In genomic region chr4:150555783-150556182, GRCm38 (mm10) we compare ENCODE assay signal across 8 mouse cellular contexts.
DNase-seq lines count a peak whose midpoint lies in the region; ATAC-seq and TF ChIP-seq lines count a peak whose summit lies in the region.

No protein-coding gene starts in this region.

- H3K27me3 ChIP-seq in kidney, embryonic 15.5 days: no peaks in the 10 kb centered on the region
- H3K27me3 ChIP-seq in hindbrain, embryonic 12.5 days: no peaks in the 10 kb centered on the region
- H3K27me3 ChIP-seq in midbrain, postnatal 0 days (ENCODE audit: insufficient read depth, low read length): no peaks in the 10 kb centered on the region

- H3K27ac ChIP-seq in kidney, embryonic 15.5 days: peak overlapping the region; percentile 87
- peak overlapping the region; percentile 94 for H3K27ac ChIP-seq in hindbrain, embryonic 12.5 days
- peak overlapping the region; percentile 86 for H3K27ac ChIP-seq in midbrain, postnatal 0 days (ENCODE audit: low read depth, low read length)

- ATAC-seq in kidney, embryonic 15.5 days (replicated peaks; ENCODE audit: low FRiP score): no peak
- no peak for ATAC-seq in hindbrain, embryonic 12.5 days (ENCODE audit: low FRiP score)
- no peak for ATAC-seq in midbrain, postnatal 0 days (ENCODE audit: low FRiP score)

- peak; percentile 33; the same call in 1 of the 2 replicates for TF ChIP-seq CTCF in midbrain, postnatal 0 days (IDR thresholded peaks at IDR 0.05)

- H3K36me3 ChIP-seq in kidney, embryonic 15.5 days: peaks cover 11% of the 10 kb centered on the region
- H3K36me3 ChIP-seq in hindbrain, embryonic 12.5 days: no peaks in the 10 kb centered on the region
- no peaks in the 10 kb centered on the region for H3K36me3 ChIP-seq in midbrain, postnatal 0 days (ENCODE audit: insufficient read depth, low read length)

- H3K9ac ChIP-seq in kidney, embryonic 15.5 days: no peak overlapping the region
- H3K9ac ChIP-seq in hindbrain, embryonic 12.5 days: peak overlapping the region; percentile 28; the same call in 1 of the 2 replicates
- no peak overlapping the region for H3K9ac ChIP-seq in midbrain, postnatal 0 days (replicated peaks; ENCODE audit: low read length, poor library complexity, severe bottlenecking)

- peaks cover 39% of the 10 kb centered on the region for H3K4me1 ChIP-seq in kidney, embryonic 15.5 days
- peaks cover 30% of the 10 kb centered on the region for H3K4me1 ChIP-seq in hindbrain, embryonic 12.5 days
- peaks cover 11% of the 10 kb centered on the region for H3K4me1 ChIP-seq in midbrain, postnatal 0 days (ENCODE audit: insufficient read depth, low read length)

- no peak overlapping the region for H3K4me3 ChIP-seq in kidney, embryonic 15.5 days (replicated peaks)
- no peak overlapping the region for H3K4me3 ChIP-seq in hindbrain, embryonic 12.5 days
- no peak overlapping the region for H3K4me3 ChIP-seq in midbrain, postnatal 0 days (ENCODE audit: low read depth, low read length)

- H3K4me2 ChIP-seq in kidney, embryonic 15.5 days: peak overlapping the region; percentile 45; the same call in 1 of the 2 replicates
- H3K4me2 ChIP-seq in hindbrain, embryonic 12.5 days (replicated peaks): peak overlapping the region; percentile 37
- H3K4me2 ChIP-seq in midbrain, postnatal 0 days (ENCODE audit: low read depth, low read length, poor library complexity, severe bottlenecking): no peak overlapping the region

- H3K9me3 ChIP-seq in kidney, embryonic 15.5 days (replicated peaks): no peaks in the 10 kb centered on the region
- no peaks in the 10 kb centered on the region for H3K9me3 ChIP-seq in hindbrain, embryonic 12.5 days (replicated peaks)
- H3K9me3 ChIP-seq in midbrain, postnatal 0 days (ENCODE audit: low read length): no peaks in the 10 kb centered on the region

- DNase-seq in kidney, postnatal 36 days: no peak
- DNase-seq in NIH3T3 (ENCODE audit: low read depth): peak; percentile 24
- no peak for DNase-seq in midbrain, postnatal 0 days (ENCODE audit: low spot score)
- no peak for DNase-seq in frontal cortex, postnatal 36 days (ENCODE audit: low spot score in 2 of 2)
- DNase-seq in cerebellum, adult 18-20 months: no peak
- no peak for DNase-seq in urinary bladder, adult 18-20 months (ENCODE audit: low spot score in 2 of 2)
